Mouse (Mus musculus): Measurements from ENCODE around the gene Arcn1. TPM values are rescaled to one million over a fixed set of nuclear protein-coding genes. Genes with fewer than 3 reads are reported as not detected.
A peak's percentile ranks its signal among the peaks of the same experiment; 100 is the strongest.

Arcn1 gene
- polyA plus RNA-seq, 2 experiments from 2014 or later, result 68.0 to 77.9 TPM

DNA sequence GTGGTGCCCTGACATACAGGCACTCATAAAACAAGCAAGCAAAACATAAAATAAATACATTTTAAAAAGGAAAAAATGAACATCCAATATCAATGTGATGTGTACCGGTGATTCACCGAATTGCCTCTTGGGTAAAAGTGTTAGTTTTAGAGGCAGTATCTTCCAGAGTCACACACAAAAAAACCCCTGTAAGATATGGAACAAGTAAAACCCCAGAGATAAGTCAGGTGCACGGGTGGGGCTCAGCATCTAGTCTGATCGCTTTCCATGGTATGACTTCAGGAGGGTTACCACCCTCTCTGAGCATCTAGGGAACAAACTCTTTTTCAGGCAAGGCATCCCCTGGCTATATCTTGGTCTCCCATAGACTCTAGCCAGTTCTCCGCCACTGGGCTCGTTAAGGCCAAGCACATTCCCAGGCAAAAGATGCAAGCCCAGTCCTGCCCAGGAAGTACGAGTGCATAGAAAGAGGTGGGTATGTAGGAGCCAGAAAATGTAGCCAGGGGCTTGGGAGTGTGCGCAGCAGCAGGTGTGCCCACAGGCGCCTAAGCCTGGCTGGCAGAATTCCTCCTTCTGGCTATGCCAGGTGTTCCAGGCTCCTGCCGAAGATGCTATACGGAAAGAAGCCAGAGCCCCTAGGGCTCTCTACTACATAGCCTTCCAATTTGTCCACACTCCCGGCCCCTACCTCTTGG is 48.6 kb downstream of the Arcn1 start:
- ATAC-seq, result no peak

- no peak for ATAC-seq
Measured at GRCm38 (mm10) chr9:44717822-44718242, 49.8 kb downstream of the Arcn1 start.

GRCm38 (mm10) chr9:44716997-44717821 is 50.4 kb downstream of the Arcn1 start:
- ATAC-seq, result peak; percentile 75

GRCm38 (mm10) chr9:44715705-44716362 is 51.8 kb downstream of the Arcn1 start:
- ATAC-seq, result no peak

- no peak for ATAC-seq
Measured at GRCm38 (mm10) chr9:44715109-44715508, 52.5 kb downstream of the Arcn1 start.

DNA sequence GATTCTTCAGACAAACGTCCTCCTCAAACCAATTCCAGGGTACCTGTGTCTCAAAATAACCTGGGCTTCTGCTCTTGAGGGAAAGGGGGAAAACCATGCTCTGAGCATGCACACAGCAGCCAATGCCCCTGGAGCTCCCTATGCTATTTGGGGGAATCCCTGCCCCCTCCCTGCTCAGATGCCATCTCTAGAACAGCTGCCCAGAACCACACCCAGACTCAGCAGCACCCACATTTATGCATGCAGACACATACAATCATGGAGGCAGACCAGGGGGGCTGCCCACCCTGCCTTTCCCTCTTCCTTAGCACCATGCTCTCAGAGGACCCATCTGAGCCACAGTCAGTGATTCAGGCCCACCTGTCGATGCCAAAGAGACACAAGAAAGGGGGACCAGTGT is 54.1 kb downstream of the Arcn1 start:
- no peak for ATAC-seq

GRCm38 (mm10) chr9:44713080-44713479 is 54.6 kb downstream of the Arcn1 start:
- ATAC-seq, result no peak

DNA sequence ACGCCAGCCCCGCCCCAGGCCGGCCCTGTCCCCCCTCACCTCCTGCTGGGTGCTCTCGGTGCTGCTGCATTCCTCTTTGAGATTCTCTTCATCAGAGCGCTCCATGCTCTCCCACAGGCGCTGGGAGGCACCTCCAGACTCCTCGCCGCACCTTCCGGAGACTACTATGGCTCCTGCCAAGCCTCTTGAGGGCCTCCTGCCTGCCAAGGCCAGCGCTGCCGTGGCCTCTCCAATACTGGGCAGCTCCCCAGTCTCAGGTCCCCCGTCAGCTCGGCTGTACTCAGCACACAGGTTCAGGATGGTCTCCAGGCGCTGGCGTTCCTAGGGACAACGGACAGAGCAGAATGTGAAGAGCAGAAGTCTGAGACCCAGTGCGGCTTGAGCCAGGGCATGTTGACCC is 56.0 kb downstream of the Arcn1 start:
- ATAC-seq, result no peak

DNA sequence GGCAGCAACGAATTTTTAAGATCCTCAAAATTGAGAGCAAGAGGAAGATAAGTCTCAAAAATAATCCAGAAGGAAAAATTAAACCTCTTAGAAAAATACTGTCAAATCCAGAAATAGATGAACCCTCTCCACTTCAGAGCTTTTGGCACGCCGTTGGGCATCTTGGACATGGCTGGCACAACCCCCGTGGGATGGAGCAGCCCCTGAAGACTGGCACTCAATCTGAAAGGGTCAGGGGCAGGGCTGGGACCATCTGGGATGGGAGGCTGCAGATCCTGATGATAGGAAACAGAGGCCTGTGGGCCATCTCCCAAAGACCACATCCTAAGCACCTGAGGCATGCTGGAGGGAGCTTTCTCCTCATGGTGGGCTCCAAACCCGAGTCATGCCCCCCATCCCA is 57.4 kb downstream of the Arcn1 start:
- ATAC-seq, result no peak

DNA sequence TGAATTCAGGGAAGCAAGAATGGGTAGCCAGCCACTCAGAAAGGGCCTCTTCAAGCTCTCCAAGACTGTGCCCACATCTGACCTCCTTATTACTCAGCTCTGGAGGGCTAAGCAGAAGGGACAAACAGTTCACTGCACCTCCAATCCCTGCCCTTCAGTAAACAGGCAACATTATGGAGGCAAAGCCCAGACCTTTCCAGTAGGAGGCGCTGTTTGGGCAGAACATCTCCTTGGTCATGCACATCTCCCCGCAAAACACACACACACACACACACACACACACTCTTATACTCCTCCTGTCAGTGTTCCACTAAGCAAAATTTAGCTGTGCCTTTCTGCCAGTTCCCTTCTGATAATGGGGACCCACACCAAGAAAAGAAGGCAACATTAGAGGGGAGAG is 58.0 kb downstream of the Arcn1 start:
- ATAC-seq, result no peak

GRCm38 (mm10) chr9:44708925-44709324 is 58.7 kb downstream of the Arcn1 start:
- no peak for ATAC-seq

- no peak for ATAC-seq
Measured at GRCm38 (mm10) chr9:44708429-44708765, 59.2 kb downstream of the Arcn1 start.

GRCm38 (mm10) chr9:44707749-44708428 is 59.8 kb downstream of the Arcn1 start:
- ATAC-seq, result no peak

DNA sequence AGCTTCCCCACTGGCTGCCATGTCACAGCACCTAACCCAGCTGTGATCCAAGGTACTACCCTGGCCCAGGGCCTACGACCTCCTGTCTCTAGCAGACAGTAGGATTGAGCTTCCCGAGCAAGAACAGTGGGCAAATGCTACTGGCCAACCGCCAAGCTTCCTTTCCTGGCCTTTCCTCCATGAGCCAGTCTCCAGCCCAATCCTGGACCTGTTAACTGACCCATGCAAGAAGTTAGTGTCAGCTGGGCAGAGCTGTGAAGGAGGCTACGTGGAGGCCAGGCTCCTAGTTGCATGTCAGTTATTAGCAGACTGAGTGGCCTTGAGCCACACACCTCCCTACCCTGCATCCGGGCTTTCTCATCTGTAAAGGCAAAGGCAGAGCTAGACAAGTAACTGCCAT is 67.9 kb downstream of the Arcn1 start:
- no peak for ATAC-seq

GRCm38 (mm10) chr9:44699196-44699595 is 68.4 kb downstream of the Arcn1 start:
- no peak for ATAC-seq

GRCm38 (mm10) chr9:44697866-44698265 is 69.8 kb downstream of the Arcn1 start:
- ATAC-seq, result no peak

DNA sequence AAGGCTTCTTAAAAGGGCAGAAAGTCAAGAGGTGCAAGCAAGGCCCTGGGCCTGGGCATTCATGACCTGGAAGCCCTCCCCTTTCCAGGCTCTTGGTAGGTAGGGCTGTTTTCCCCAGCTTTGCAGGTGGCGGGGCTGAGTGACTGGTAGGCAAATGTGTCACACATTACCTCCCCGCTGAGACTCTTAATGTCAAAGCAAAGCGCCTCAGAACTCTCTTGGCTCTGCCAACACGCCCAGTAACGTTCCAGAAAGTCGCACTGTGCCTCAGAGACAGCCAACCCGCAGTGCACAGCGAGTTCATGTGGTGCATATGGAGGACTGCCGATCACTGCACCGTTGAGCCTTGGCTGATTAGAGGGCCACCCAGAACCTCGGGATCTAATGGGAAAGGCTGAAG is 74.6 kb downstream of the Arcn1 start:
- no peak for ATAC-seq

- peak; percentile 43 for ATAC-seq
Measured at GRCm38 (mm10) chr9:44691671-44692520, 75.7 kb downstream of the Arcn1 start.
